Mouse (Mus musculus): ENCODE measurements around the gene Gm20671. TPM values are rescaled to one million over a fixed set of nuclear protein-coding genes. Genes with fewer than 3 reads are reported as not detected.
A peak's percentile ranks its signal among the peaks of the same experiment; 100 is the strongest.
"Not testable (repeated sequence)": the region's sequence is repeated elsewhere in the genome, so short reads cannot be mapped to it uniquely, and the experiment has no call there.

The Gm20671 gene
- polyA plus RNA-seq, 1 experiment from 2014 or later: not detected

DNA sequence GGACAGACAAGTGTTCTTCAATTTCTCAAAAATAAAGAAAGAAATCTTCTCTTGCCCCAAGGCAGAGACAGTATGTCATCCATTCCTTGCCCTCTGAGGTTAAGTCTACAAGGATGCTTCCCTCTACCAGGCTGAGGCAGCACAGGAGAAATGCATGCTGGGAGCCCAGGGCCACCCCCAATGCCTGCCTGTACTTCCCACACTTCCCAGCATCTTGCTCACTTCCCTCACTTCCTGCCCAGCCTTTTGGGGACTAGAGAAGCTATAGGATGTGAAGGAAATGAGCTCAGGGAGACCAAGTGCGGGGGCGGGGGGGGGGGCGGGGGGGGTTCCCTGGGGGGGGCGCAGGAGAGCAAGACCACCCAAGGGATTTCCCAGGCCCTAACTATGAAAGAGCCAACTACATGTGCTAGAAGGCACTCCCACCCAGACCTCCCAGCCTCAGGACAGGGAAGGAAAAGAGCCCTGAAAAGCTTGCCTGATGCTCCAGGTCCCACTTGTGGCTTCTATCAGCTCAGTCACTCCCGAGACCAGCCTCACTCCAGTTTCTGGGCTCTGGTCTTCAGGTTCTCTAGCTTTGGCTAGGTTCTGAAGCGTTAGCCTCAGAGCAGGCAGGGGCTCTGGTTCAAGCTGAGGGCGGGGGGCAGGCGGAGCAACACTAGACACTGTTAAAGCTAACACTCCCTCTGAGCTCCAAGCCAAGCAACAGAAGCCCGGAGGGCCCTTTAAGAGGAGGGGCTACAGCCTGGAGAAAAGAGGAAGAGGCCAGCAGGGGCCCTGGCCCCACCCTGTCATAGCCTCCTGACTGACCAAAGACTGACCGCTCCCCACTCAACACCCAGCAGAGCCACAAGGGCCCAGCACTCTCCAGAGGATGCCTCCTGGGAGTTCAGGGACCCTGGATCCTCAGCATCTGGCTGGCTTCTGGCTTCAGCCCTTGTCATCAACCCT is 80.9 kb downstream of the Gm20671 start:
- H3K4me2 ChIP-seq (ENCODE audit: low read length): peak overlapping the region; percentile 70
- peak overlapping the region; percentile 84 to 89 for H3K27ac ChIP-seq (replicated peaks in 1 of 2; ENCODE audit: control insufficient read depth in 1 of 2, insufficient read depth in 1 of 2, low read depth in 2 of 2, low read length in 2 of 2)
- no peaks in the 10 kb centered on the region for H3K27me3 ChIP-seq (ENCODE audit: control insufficient read depth, insufficient read depth, low read length)
- H3K9ac ChIP-seq (ENCODE audit: low read length): peak overlapping the region; percentile 76
- 3% methylated on average over 10 of the region's 10 CpGs for WGBS
- peak; percentile 89 for ATAC-seq (ENCODE audit: insufficient number of reproducible peaks, insufficient read depth, low FRiP score, low read depth)
- peak overlapping the region; percentile 52 to 55 for H3K4me3 ChIP-seq (ENCODE audit: control insufficient read depth in 1 of 2, insufficient read depth in 1 of 2, low read depth in 1 of 2, low read length in 2 of 2)
- peaks cover 5% of the 10 kb centered on the region; the same call in 1 of the 2 replicates for H3K36me3 ChIP-seq (ENCODE audit: control insufficient read depth, insufficient read depth, low read length)
- peaks cover 4 to 18% of the 10 kb centered on the region in 2 experiments; a peak in 3 of 4 replicates for H3K4me1 ChIP-seq (ENCODE audit: control insufficient read depth in 2 of 2, insufficient read depth in 2 of 2, low read length in 2 of 2)
- H3K9me3 ChIP-seq (ENCODE audit: control insufficient read depth, low read length): no peaks in the 10 kb centered on the region

DNA sequence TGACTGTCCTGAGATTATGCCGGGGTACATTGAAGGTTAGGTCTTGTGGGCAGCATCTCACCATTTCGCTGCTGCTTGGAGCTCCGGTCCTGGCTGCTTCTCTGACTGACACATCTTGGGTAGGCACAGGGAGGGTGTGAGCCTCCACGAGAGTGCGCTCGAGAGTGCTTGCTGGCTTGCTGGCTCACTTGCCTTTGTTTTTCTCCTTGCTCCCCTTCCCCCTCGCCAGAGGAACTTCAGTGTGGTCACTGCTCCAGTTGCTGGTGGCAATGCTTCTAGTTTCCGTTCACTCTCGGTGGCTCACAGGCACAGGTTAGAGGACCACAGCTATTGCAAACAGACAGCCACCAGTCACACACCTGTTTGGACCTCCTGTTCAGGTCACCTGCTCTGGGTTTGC is 84.8 kb downstream of the Gm20671 start:
- 67% methylated on average over 9 of the region's 9 CpGs for WGBS
- no peaks in the 10 kb centered on the region for H3K9me3 ChIP-seq (ENCODE audit: control insufficient read depth, low read length)
- H3K4me1 ChIP-seq (ENCODE audit: control insufficient read depth in 2 of 2, insufficient read depth in 2 of 2, low read length in 2 of 2): peaks cover 4 to 18% of the 10 kb centered on the region in 2 experiments; a peak in 3 of 4 replicates
- H3K27ac ChIP-seq (replicated peaks in 1 of 2; ENCODE audit: control insufficient read depth in 1 of 2, insufficient read depth in 1 of 2, low read depth in 2 of 2, low read length in 2 of 2): no peak overlapping the region
- no peak overlapping the region for H3K9ac ChIP-seq (ENCODE audit: low read length)
- no peaks in the 10 kb centered on the region for H3K27me3 ChIP-seq (ENCODE audit: control insufficient read depth, insufficient read depth, low read length)
- H3K36me3 ChIP-seq (ENCODE audit: control insufficient read depth, insufficient read depth, low read length): peaks cover 17% of the 10 kb centered on the region; the same call in 1 of the 2 replicates
- H3K4me2 ChIP-seq (ENCODE audit: low read length): no peak overlapping the region
- no peak for ATAC-seq (ENCODE audit: insufficient number of reproducible peaks, insufficient read depth, low FRiP score, low read depth)
- H3K4me3 ChIP-seq (ENCODE audit: control insufficient read depth in 1 of 2, insufficient read depth in 1 of 2, low read depth in 1 of 2, low read length in 2 of 2): no peak overlapping the region

DNA sequence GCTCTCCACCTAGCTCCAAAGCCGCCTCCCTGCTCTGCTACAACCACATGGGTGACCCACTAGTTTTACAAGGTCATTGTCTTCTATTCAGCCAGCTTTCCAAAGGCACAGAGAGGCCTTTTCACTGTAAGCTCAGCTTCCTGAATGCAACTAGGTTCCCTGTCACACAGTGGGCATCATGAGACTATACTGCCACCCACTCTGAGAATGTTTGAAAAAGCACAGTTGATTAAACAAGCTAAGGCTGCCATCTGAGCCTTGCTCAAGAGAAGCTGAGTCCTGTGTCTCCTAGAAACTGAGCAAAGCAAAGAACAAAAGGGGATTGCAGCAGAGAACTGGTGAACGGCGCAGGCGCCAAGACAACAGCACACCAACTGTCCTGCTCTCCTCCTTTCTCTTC is 85.5 kb downstream of the Gm20671 start:
- peaks cover 4 to 15% of the 10 kb centered on the region in 2 experiments; a peak in 3 of 4 replicates for H3K4me1 ChIP-seq (ENCODE audit: control insufficient read depth in 2 of 2, insufficient read depth in 2 of 2, low read length in 2 of 2)
- H3K4me2 ChIP-seq (ENCODE audit: low read length); H3K27me3 ChIP-seq (ENCODE audit: control insufficient read depth, insufficient read depth, low read length); H3K9me3 ChIP-seq (ENCODE audit: control insufficient read depth, low read length); ATAC-seq (ENCODE audit: insufficient number of reproducible peaks, insufficient read depth, low FRiP score, low read depth); H3K4me3 ChIP-seq (ENCODE audit: control insufficient read depth in 1 of 2, insufficient read depth in 1 of 2, low read depth in 1 of 2, low read length in 2 of 2); H3K9ac ChIP-seq (ENCODE audit: low read length); H3K27ac ChIP-seq (replicated peaks in 1 of 2; ENCODE audit: control insufficient read depth in 1 of 2, insufficient read depth in 1 of 2, low read depth in 2 of 2, low read length in 2 of 2): not testable (repeated sequence)
- peaks cover 19% of the 10 kb centered on the region; the same call in 1 of the 2 replicates for H3K36me3 ChIP-seq (ENCODE audit: control insufficient read depth, insufficient read depth, low read length)
- 85% methylated on average over 4 of the region's 4 CpGs for WGBS

DNA sequence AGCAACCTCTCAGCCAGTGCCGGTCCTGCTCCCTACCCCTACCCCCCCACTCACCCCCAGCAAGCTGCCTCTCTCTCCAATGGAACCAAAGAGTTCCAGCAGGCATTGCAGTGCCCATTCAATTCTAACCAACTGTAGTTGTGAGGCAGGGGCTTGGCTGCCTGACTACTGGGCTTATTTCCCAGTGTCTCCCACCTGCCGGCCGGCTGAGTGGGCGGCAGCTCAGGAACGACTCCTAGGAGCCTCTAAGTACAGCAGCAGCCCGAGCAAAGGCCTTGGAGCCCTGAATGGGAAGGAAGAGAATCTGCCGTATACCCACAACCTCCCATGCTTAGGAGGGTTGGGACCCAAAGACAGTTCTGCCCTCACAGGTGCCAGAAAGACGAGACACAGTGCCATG is 86.1 kb downstream of the Gm20671 start:
- H3K4me1 ChIP-seq (ENCODE audit: control insufficient read depth in 2 of 2, insufficient read depth in 2 of 2, low read length in 2 of 2): peaks cover 4 to 11% of the 10 kb centered on the region in 2 experiments; a peak in 3 of 4 replicates
- not testable (repeated sequence) for ATAC-seq (ENCODE audit: insufficient number of reproducible peaks, insufficient read depth, low FRiP score, low read depth); H3K27me3 ChIP-seq (ENCODE audit: control insufficient read depth, insufficient read depth, low read length); H3K9me3 ChIP-seq (ENCODE audit: control insufficient read depth, low read length); H3K9ac ChIP-seq (ENCODE audit: low read length); H3K4me3 ChIP-seq (ENCODE audit: control insufficient read depth in 1 of 2, insufficient read depth in 1 of 2, low read depth in 1 of 2, low read length in 2 of 2); H3K27ac ChIP-seq (replicated peaks in 1 of 2; ENCODE audit: control insufficient read depth in 1 of 2, insufficient read depth in 1 of 2, low read depth in 2 of 2, low read length in 2 of 2); H3K4me2 ChIP-seq (ENCODE audit: low read length)
- peaks cover 19% of the 10 kb centered on the region; the same call in 1 of the 2 replicates for H3K36me3 ChIP-seq (ENCODE audit: control insufficient read depth, insufficient read depth, low read length)
- 89% methylated on average over 8 of the region's 8 CpGs for WGBS

DNA sequence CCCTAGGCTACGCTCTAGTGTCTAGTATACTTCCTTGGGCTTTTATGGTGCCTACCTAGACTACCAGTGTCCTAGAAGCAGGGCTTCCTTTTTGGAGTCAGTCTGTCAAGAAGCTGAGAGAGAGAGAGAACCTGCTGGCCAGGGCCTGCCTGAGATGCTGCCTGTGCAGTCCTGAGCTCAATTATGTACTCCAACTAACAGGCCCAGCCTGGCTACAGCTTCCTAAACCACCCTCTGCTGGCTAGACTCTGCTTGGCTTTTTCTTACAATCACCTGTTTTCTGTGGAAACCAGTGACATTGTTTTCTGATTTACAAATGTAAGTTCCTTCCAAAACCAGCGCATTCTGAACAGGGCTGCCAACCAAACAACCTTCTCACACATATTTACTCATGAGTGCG is 86.8 kb downstream of the Gm20671 start:
- H3K4me1 ChIP-seq (ENCODE audit: control insufficient read depth in 2 of 2, insufficient read depth in 2 of 2, low read length in 2 of 2): peaks cover under 1 to 5% of the 10 kb centered on the region in 2 experiments; a peak in 3 of 4 replicates
- ATAC-seq (ENCODE audit: insufficient number of reproducible peaks, insufficient read depth, low FRiP score, low read depth): no peak
- H3K9ac ChIP-seq (ENCODE audit: low read length): no peak overlapping the region
- H3K27ac ChIP-seq (replicated peaks in 1 of 2; ENCODE audit: control insufficient read depth in 1 of 2, insufficient read depth in 1 of 2, low read depth in 2 of 2, low read length in 2 of 2): no peak overlapping the region
- 89% methylated on average over 3 of the region's 3 CpGs for WGBS
- peaks cover 24% of the 10 kb centered on the region for H3K36me3 ChIP-seq (ENCODE audit: control insufficient read depth, insufficient read depth, low read length)
- H3K4me3 ChIP-seq (ENCODE audit: control insufficient read depth in 1 of 2, insufficient read depth in 1 of 2, low read depth in 1 of 2, low read length in 2 of 2): no peak overlapping the region
- H3K9me3 ChIP-seq (ENCODE audit: control insufficient read depth, low read length): no peaks in the 10 kb centered on the region
- H3K27me3 ChIP-seq (ENCODE audit: control insufficient read depth, insufficient read depth, low read length): no peaks in the 10 kb centered on the region
- no peak overlapping the region for H3K4me2 ChIP-seq (ENCODE audit: low read length)

DNA sequence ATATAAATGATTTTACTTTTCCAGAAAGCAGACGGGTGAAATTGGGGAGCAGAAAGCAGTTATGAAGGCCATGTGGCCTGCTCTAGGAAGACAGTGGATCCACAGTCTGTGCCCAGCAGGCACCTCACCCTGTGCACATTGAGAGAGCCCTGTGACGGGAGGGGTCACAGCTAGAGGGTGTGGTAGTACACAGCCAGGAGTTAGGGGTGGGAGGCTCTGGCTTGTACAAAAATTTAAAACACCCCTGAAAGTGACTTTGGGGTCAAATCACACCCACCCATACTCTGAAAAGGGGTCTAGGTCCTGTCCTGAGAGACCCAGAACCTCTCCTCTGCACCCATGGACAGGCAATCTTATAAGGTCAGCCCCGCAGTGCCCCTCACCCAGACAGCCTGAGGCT is 90.1 kb downstream of the Gm20671 start:
- ATAC-seq (ENCODE audit: insufficient number of reproducible peaks, insufficient read depth, low FRiP score, low read depth): peak; percentile 13; the same call in 1 of the 2 replicates
- not testable (repeated sequence) for H3K27ac ChIP-seq (replicated peaks in 1 of 2; ENCODE audit: control insufficient read depth in 1 of 2, insufficient read depth in 1 of 2, low read depth in 2 of 2, low read length in 2 of 2); H3K4me1 ChIP-seq (ENCODE audit: control insufficient read depth in 2 of 2, insufficient read depth in 2 of 2, low read length in 2 of 2); H3K4me2 ChIP-seq (ENCODE audit: low read length); H3K4me3 ChIP-seq (ENCODE audit: control insufficient read depth in 1 of 2, insufficient read depth in 1 of 2, low read depth in 1 of 2, low read length in 2 of 2); H3K27me3 ChIP-seq (ENCODE audit: control insufficient read depth, insufficient read depth, low read length); H3K9ac ChIP-seq (ENCODE audit: low read length); H3K9me3 ChIP-seq (ENCODE audit: control insufficient read depth, low read length)
- 87% methylated on average over 3 of the region's 3 CpGs for WGBS
- H3K36me3 ChIP-seq (ENCODE audit: control insufficient read depth, insufficient read depth, low read length): peaks cover 24% of the 10 kb centered on the region

DNA sequence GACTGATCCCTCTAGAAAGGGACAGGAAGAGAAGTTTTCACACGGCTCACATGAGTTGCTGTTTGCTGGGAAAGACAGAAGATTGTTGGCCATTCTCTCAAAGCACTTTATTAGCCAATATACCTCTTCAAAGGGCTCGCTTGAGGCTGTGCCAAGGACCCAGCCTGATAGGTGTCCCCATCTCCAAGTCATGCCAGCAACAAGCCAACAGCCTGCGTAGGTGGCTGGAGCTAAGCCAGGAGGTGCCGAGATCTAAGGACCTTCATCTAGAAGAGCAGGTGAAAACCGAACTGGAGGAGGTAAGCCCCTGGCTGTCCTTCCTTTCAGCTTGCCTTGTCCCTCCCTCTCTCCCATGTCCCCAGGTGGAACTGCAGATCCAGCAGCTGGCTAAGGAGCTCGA is 91.1 kb downstream of the Gm20671 start:
- no peaks in the 10 kb centered on the region for H3K27me3 ChIP-seq (ENCODE audit: control insufficient read depth, insufficient read depth, low read length)
- H3K9ac ChIP-seq (ENCODE audit: low read length): no peak overlapping the region
- no peak overlapping the region for H3K27ac ChIP-seq (replicated peaks in 1 of 2; ENCODE audit: control insufficient read depth in 1 of 2, insufficient read depth in 1 of 2, low read depth in 2 of 2, low read length in 2 of 2)
- no peak for ATAC-seq (ENCODE audit: insufficient number of reproducible peaks, insufficient read depth, low FRiP score, low read depth)
- H3K9me3 ChIP-seq (ENCODE audit: control insufficient read depth, low read length): 0 out of 2 replicates have a peak, but pooled peaks cover 2% of the 10 kb centered on the region
- WGBS: 94% methylated on average over 6 of the region's 6 CpGs
- H3K4me1 ChIP-seq (ENCODE audit: control insufficient read depth in 2 of 2, insufficient read depth in 2 of 2, low read length in 2 of 2): no peaks in the 10 kb centered on the region
- H3K36me3 ChIP-seq (ENCODE audit: control insufficient read depth, insufficient read depth, low read length): peaks cover 24% of the 10 kb centered on the region
- no peak overlapping the region for H3K4me3 ChIP-seq (ENCODE audit: control insufficient read depth in 1 of 2, insufficient read depth in 1 of 2, low read depth in 1 of 2, low read length in 2 of 2)
- H3K4me2 ChIP-seq (ENCODE audit: low read length): no peak overlapping the region

Measured in heart, embryonic 14.5 days (tissue).